Mouse (Mus musculus) A20 (cell line): ENCODE data around the gene Art3.

ENCODE experiments used
- DNase-seq: peaks from one replicate; pipeline ENCODE4 v3.0.0-alpha.2; 2011; ENCODE audit warnings: low read depth, low spot score

The Art3 gene

DNA sequence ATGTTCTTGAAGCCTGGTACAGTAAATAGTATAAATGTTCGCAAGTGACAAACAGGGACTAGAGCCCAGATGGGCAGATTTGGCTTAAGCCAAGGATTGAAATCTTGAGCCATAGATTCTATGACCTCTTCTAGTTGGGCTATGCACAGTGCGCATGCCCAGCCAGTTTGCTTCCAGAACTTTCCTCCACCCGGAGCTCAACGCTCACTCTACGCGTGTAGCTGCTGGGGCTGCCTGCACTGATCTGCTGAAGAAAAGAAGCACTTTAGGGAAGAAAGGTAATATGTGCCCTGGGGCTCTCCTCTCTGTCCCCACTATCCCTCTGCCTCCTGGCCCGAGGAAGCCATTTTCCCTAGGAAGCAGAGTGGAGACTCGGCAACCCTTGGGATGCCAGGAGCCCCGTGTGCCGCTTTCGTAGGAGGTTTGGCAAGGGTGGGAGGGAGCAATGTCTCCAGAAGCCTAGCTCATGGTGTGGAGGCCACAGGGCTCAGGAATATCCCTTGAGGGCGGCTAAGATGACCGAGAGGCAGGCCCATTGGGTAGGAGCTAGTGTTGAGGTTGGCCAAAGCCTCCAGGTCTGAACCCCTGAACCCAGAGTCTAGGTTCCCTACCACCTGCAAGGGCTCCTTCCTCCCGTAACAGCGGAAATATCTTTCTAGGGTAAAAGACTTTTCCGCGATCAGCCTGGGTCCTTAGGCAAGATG is at the start of gene Art3:
Gene Art3 (plus strand): TSS at position 193 of the 704 bp plus-strand sequence.
- DNase-seq = no peak

DNA sequence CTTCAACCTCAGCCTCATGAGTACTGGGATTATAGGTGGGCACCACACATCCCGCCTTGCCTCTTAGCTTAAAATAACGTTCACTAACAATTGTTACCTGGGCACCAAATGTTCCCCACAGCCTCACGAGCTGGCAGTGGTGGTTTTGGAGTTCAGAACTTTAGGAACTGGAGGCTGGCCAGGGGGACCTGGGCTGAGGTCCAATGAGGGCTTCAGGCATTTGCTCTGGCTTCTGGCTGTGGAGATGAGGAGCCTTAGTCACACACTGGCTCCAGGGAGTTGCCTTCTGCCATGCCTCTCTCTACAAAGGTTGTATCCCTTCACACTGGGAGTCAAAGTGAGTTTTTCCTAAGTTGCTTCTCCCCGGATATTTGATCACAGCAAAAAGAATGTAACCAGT is 49.1 kb upstream of the Art3 start:
- no peak for DNase-seq

DNA sequence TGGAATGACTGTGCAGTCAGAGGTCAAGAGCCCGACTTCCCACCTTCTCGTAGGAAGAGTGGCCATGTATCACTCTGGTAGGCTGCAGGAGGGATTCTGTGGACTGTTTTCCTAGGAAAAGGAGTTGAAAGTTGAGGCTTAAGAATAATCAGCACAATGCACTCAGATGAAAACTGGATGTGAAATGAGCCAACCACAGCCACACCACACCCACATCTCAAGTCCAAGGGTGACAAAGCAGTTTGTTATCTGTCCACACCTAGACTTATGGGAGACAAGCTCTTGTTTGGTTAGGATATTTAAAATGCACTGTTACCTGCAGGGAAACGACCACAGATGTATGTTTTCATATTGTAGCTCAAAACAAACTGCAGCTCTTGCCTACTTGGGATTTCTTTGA is 48.5 kb upstream of the Art3 start:
- DNase-seq = no peak

DNA sequence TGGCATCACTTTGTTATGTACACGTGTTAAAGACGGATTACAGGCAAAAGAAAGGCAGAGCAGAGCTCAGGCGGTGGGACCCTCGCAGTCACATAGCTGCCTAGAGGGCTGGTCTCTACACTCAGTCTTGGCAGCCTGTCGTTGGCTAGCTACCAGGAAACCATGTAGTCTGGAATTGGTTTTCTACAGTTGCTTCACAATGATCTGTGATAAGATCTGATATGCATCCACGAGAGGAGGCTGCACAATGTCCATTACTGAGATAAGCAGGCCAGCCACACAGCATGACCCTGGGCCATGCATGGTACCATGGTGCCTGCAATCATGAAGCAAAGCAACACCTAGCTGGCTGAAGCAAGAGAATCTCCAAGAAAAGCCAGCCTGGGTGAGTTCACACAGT is 43.8 kb upstream of the Art3 start:
- DNase-seq = no peak

DNA sequence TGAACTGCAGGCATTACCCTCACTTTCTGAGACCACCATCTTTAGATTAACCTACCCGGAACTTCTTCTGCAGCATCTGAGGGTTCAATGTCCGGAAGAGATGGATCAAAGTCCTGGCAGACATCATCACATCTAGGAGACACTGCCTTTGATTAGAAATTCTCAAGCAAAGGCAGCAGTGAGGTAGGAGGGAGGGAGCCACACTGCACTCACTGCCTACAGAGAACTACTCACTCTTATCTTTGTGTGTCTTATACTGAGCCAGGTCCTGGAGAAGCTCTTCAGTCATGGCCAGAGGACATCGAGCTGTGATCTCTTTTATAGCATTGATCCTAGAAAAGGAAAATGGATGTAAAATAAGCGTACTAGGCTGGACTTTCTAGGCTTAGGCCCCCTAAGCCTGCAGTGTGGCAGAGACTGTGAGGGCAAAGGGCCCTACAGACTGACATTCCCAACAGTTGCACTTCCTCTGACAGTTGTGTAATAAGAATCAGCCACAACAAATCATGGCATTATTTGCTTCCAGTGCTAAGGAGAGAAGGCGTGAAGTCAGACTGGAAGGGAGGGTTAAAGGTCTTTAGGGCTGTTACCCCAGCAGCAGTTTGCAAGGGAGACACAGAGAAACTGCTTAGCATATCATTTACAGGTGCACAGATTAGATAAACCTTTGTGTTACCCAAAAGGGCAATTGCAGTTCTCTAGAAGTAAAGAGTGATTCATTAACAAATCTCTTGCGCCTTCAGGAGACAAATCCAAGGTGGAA is 39.8 kb upstream of the Art3 start:
- DNase-seq = no peak

DNA sequence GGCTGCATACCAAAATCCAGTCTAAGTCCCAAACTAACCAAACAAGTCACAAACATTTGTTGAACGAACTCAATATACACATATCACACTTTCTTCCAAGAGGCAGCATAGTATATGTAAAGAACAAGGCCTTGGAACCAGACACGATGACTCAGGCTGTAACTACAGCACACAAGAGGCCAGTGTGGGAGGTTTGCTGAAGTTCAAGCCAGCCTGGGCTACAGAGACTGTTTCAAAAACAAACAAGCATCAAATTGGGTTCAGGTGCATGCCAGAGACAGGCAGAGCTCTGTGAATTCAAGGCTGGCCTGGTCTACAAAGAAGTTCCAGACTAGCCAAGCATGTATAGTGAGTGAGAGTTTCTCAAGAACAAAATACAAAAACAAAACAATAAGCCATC is 37.1 kb upstream of the Art3 start:
- DNase-seq = no peak

DNA sequence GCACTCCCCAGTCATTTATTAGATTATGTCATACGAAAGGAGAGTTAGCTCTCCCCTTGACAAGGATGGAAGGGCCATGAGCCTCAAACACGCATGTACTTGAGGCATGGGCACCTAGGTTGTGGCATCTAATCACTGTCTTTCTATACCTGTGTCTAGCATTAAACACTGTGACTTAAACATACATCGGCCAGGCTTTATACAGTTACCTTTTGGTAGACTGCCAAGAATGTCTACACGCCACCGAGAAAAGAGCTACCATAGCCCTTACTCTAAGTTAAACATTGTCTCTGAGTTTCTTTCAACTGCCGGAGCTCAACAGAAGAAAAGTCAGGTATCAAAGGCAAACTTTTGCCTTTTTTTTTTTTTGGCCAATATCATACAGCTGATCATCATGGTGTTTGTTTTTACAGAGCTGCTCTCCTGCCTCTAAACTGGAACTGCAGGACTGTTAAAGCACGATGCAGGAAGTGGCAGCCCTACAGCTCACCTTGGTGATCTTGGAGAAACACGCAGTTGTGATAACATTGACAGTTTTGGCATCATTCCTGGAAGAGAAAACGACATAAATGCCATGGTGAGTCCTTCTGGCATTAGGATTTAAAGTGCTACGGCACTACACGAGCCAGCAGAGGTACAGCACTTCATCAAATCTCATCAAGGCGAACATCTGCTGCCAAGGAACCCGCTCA is 29.3 kb upstream of the Art3 start:
- no peak for DNase-seq

DNA sequence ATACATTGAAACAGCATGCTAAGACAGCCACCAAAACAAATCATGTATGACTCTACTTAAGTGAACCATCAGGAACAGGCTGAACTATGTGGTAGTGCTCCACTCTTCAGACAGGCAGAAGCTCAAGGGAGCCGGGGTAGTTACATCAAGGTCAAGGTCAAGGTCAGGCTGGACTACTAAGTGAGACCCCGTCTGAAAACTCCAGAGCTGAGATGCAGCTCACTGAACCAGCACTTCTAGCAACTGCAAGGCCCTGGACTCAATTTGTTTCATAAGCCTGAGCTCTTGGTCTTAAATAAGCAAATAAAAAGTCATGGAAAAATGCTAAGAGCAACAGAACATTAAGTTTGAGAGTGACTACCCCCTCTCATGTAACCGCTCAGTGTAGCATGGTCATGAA is 27.3 kb upstream of the Art3 start:
- no peak for DNase-seq

DNA sequence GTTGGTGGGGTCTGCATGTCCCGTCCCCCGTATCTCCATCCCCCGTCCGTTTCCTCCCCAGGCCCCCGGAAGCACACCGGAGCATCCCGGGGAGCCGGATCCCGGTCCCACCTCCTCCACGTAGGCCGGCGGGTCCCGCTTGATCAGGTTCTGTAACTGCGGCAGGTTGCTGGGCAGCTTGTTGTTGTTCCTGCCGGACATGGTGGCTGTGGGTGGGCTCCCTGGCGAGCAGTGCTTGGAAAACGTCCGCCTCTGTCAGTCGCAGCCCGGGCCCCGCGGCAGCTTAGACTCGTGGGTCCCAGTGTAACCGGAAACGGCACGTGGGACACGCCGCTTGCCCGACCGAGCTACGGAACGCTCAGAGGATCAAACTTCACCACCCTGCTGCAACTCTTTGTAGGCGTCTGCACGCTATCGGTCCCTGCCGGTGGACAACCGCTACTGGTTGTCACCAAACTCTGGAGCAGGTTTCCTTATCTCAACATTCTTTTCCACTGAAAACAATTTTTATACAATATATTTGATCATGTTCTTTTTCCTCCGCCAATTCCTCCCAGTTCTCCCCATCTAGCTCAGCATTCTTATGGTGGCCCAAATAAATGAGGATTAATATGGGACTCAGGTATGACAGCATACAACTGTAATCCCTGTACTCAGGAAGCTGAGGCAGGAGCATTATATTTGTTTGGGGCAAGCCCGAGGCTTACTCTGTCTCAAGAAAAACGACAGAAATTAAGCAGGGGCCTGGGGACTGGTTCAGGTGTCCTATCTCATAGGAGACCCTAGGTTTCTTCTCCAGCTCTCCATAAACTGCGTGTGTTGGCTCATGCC is 21.7 kb upstream of the Art3 start, which contains the start of gene Sdad1:
Gene Sdad1 (minus strand): TSS at position 799 of the 831 bp plus-strand sequence.
- peak; percentile 95 for DNase-seq

DNA sequence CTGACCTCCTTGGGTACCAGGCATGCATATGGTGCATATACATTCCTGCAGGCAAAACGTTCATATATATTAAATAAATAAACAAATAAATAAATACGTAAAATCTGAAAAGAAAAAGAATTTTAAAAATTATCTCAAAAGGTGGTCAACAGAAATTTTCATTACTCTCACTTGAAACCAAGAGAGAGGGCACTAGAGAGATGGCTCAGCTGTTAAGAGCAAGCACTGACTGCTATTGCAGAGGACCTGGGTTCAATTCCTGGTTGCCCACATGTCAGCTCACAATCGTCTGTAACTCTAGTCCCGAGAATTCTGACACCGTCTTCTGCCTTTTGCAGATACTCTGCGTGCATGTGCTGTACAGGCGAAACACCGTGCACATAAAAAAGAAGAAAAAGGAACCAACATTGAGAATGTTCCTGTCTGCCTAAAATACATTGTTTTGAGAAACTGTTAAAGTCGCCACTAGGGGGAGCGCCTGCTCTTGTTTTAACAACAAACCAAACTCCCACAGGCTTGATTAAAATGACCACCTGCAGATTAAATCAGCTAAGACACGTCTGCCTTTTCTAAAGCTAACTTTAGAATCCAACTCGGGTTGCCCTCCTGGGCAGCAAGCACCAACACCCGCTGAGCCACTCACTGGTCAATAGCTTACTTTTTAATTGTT is 19.4 kb upstream of the Art3 start:
- peak; percentile 89 for DNase-seq

DNA sequence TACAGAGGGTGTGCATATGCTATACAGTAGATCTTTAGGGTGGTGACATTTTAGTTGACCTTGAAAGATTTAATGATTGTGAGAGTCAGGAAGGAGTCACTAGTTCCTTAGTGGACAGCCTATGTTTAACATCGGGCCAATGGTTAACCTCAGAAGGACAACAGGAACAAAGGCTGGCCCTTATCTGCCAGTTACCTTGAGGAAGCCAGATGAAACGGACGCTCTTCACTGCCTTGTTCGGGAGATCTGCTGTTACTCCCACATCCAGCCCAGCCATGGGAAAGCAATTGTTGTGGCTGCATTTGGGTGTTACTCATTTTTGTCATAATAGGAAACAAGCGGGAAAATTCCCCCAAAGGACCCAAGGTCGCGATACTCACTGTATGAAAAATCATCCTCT is 17.9 kb upstream of the Art3 start:
- DNase-seq = no peak

DNA sequence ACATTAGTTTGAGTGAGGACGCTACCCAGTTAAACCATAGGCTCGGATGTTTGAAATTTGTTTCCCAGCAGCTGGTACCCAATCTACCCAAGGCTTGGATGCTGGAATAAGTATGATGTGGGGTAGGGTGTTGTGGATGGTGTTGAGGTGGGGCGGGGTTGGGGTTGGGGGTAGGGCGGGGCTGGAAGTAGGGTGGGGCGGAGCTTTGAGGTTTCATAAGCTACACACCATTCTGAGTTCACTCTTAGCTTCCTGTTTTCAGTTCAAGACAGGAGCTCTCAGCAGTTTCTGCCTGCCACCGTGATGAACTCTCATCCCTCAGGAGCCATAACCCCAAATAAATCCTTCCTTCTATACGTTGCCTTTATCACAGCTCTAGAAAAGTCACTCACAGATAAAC is 13.5 kb upstream of the Art3 start:
- DNase-seq = peak; percentile 39

DNA sequence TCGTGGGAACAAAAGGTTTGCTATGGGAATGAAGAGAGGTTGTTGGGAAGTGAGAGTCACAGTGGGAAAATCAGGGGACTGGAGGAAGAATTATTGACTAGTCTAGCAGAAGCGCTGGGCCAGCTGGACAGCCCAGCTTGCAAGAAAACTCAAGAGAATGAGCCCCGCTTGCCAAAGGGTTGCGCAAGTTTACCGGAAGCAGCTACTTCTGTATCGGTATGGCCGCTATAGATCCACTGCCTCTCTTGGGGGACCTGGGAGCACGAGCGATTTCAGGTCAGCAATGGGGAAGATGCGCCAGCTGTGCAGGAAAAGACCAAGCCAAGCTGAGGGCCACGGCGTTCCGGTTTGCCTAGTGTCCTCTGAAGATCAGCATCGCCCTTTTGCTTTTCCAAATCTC is 13.0 kb upstream of the Art3 start:
- DNase-seq = no peak

DNA sequence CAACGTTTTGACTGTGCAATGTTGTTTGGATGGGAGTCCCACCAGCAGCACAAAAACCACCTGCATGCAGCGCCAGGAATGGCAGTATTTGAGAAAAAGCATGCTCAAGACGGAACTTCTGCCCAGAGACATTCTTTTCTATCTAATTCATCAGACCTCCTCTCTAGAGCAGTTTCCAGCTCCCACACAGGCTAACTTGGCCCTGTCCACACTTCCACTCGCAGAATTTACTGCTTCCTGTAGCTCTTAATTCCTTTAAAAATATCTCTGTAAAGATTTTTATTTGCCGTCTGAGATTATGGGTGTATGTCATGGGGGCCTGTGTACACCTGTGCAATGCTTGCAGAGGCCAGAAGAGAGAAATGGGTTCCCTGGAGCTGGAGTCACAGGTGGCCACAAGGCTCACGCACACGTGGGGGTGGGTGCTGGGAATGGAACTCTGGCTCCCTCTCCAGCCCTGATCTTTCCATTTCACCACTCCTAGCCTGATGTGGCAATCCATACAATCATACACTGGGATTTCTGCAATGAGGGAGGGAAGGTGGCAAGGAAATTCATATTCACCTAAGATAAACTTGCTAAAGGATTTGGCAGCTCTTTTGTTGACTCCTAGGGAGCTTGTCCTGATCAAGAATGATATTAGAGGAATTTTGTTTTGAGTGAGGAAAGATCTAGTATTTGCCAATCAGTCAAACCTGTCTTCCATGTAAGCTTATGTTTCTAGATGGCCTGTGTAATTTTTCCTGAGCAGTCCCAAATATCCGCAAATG is 9.8 kb upstream of the Art3 start:
- no peak for DNase-seq

DNA sequence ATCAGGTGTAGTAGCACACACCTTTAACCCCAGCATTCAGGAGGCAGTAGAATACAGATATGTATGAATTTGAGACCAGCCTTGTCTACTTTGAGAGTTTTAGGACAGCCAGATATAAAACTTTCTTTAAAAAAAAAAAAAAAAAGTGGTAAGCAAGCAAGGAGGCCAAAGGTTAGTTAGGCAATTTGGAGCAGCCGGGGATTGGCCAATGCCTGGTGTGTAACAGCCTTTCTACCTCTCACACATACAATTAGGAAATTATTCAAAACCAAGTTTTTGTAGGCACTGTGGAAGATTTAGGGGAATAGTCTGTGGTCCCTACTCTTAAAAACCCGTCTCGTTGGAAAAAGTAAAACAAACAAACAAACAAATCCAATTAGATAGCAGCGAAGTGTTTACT is 9.0 kb upstream of the Art3 start:
- DNase-seq = no peak

DNA sequence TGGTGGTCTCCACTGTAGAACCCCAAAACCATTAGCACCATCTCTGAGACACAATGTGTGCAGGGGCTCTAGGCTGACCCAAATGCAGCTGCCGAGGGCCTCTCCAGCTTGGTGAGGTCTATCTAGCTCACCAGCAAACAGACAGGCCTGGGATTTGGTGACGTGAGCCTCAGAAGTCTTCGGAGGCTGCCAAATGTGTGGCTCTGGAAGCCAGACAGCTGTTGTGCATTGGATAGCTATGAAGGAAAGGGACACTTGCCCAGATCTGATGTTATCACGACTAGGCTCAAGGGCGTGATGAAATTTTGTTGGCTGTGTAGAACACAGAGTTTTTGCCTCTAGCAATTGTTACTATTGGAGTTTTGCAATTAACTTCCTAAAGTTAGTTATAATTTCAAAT is 8.4 kb upstream of the Art3 start:
- DNase-seq = no peak

DNA sequence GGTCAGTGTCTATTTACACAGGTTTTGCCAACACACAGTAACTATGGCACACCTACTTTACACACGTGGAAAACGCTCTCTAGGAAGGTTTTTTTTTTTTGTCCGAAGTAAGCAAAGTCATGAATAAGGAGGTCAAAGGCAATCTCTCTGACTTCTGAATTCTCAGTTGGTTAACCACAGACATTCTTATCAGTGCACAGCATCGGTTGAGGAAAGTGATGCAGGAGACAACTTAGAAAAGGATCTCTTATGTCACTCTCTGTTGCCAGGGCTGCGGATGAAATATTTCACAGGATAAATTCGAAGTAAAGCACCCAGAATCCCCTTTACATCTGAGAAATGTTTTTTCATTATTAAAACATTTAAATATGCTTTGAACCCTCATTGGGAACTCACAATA is 4.3 kb upstream of the Art3 start:
- no peak for DNase-seq

DNA sequence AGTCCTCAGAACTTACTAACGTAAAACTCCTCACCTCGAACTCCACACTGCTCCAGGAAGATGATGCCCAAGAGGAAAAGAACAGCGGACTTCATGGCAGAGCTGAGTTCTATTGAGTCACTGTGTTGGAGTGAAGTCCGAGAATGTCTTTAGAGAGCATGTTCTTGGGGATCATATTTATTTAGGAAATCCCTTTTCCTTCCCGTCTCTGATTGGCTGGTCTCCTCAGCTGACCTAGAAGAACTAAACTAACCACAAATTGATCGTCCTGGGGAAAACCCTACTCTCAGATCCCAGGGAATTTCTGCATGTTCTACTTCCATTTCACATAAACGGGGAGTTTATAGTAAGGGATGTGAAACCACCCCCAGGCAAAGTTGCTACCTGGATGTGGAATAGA is 3.7 kb upstream of the Art3 start, which contains the start of gene Cxcl9:
Gene Cxcl9 (minus strand): TSS at position 151 of the 400 bp plus-strand sequence.
- no peak for DNase-seq

DNA sequence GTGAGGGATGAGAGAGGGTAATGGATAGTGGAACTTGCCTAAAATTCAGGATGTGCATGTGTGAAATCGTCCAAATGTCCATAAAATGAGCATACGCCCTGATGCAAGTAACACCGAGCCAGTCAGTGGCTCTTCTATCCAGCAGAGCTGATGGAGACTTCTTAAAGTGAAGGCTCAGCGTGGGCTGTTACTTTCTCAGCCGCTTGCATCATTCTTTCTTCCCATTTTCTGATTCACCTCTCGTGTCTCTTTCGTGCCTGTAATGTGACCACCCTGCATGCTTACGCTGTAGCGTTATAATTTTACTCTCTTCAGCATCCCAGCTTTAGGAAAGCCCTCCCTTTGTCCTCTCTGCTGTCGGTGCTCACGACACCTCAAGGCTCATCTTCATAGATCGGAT is 505 bp upstream of the Art3 start:
- no peak for DNase-seq

DNA sequence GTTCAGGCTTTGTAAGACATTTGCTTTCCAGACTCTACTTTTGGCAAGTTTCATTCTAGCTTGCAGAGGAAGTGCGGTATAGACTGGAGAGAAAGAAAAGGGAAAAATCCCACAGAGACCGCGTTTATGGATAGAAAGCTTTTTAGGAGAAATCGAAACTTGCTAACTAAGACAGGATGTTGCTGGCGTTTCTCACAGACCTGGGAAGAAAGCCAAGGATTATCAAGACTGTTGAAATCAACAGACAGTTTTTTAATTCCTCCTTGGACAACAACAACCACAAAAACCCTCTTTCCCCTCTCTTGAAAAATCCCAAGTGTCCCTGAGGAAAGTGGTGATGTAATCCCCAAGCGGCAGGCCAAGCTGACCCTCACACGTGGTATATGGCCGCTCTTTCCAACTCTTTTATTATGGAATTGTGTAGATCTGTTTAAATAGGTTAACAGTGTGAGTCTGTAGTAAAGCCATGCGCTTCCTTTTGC is 773 bp downstream of the Art3 start:
- no peak for DNase-seq
